Comparison of ENCODE assay signal across 18 mouse cellular contexts in genomic region chr11:34299550-34299949, GRCm38 (mm10). TPM values are rescaled to one million over a fixed set of nuclear protein-coding genes. Genes with fewer than 3 reads are reported as not detected.
"Had no signal": no experiment of that assay in that cellular context is flagged by ENCODE, and none has a peak within 500 bp of the region (broad histone marks: within the 10 kb centered on the region; RNA-seq: fewer than 3 reads in every experiment).

No protein-coding gene starts in this region.

- H3K4me1 ChIP-seq: liver, embryonic 15.5 days; neural tube, embryonic 15.5 days had no signal

- H3K27ac ChIP-seq: layer of hippocampus, adult 2 months; limb, embryonic 13.5 days; liver, embryonic 15.5 days; neural tube, embryonic 15.5 days had no signal

- DNase-seq: kidney, adult 11 months; kidney, postnatal 10 days; kidney, postnatal 4 days; left cerebral cortex, postnatal 4 days; lung, embryonic 14.5 days; lung, postnatal 10 days; lung, postnatal 4 days; midbrain, embryonic 14.5 days; right cerebral cortex, adult 18-20 months; right cerebral cortex, postnatal 25 days; thymus, adult 18-20 months; thymus, postnatal 25 days had no signal

- H3K9ac ChIP-seq: limb, embryonic 13.5 days; liver, embryonic 15.5 days; lung, embryonic 14.5 days; neural tube, embryonic 15.5 days had no signal

- H3K4me2 ChIP-seq: limb, embryonic 13.5 days; liver, embryonic 15.5 days; lung, embryonic 14.5 days; neural tube, embryonic 15.5 days had no signal

- H3K4me3 ChIP-seq: layer of hippocampus, adult 2 months; limb, embryonic 13.5 days; liver, embryonic 15.5 days; midbrain, embryonic 10.5 days; myocyte; neural tube, embryonic 15.5 days had no signal

- H3K9me3 ChIP-seq: limb, embryonic 13.5 days; liver, embryonic 15.5 days; midbrain, embryonic 10.5 days; neural tube, embryonic 15.5 days had no signal

- H3K36me3 ChIP-seq: limb, embryonic 13.5 days; liver, embryonic 15.5 days; midbrain, embryonic 10.5 days; neural tube, embryonic 15.5 days had no signal

- H3K27me3 ChIP-seq: limb, embryonic 13.5 days; liver, embryonic 15.5 days; neural tube, embryonic 15.5 days had no signal

RNA-seq across cellular contexts. Expression of gene Fam196b, which starts 15.1 kb away (rescaled TPM):
- polyA plus RNA-seq: lung, embryonic 14.5 days; myocyte had no signal
